Mouse (Mus musculus) MEL (cell line): ENCODE data around the gene Trim65.

Experiments used
- CTCF ChIP-seq, 3 experiments: IDR thresholded peaks in 2 of 3; conservative IDR thresholded peaks in 1 of 3; 2 replicates each; pipeline ENCODE4 v1.5.1; 2011 to 2012; ENCODE audit warnings: low read length in 3 of 3, low read depth in 2 of 3, mild to moderate bottlenecking in 2 of 3, improper control_type of control experiment in 1 of 3, inconsistent platforms in 1 of 3, mixed read lengths in 1 of 3, moderate library complexity in 1 of 3; ENCODE audit not compliant: control insufficient read depth in 1 of 3, insufficient read depth in 1 of 3, poor library complexity in 1 of 3, severe bottlenecking in 1 of 3
- EP300 ChIP-seq, 2 experiments: IDR thresholded peaks; 2 replicates each; pipeline ENCODE4 v1.6.1; 2011; ENCODE audit warnings: improper control_type of control experiment in 2 of 2, low read length in 2 of 2, low read depth in 1 of 2, mild to moderate bottlenecking in 1 of 2
- GABPA ChIP-seq: IDR thresholded peaks from 2 replicates; pipeline ENCODE4 v1.6.1; 2012; ENCODE audit warnings: low read depth, mild to moderate bottlenecking, inconsistent platforms, low read length, improper control_type of control experiment, moderate library complexity
- GATA1 ChIP-seq: IDR thresholded peaks from 2 replicates; pipeline ENCODE4 v1.6.1; 2011; ENCODE audit warnings: low read depth, low read length, improper control_type of control experiment
- HCFC1 ChIP-seq: IDR thresholded peaks from 2 replicates; pipeline ENCODE4 v1.6.1; 2012; ENCODE audit warnings: low read depth, mild to moderate bottlenecking, inconsistent platforms, low read length, improper control_type of control experiment, moderate library complexity
- MAFK ChIP-seq: IDR thresholded peaks from 2 replicates; pipeline ENCODE4 v1.6.1; 2011; ENCODE audit warnings: low read depth, mild to moderate bottlenecking, low read length, improper control_type of control experiment, borderline replicate concordance
- NRF1 ChIP-seq: IDR thresholded peaks from 2 replicates; pipeline ENCODE4 v1.6.1; 2014; ENCODE audit warnings: low read depth, mild to moderate bottlenecking, inconsistent platforms, low read length, improper control_type of control experiment, moderate library complexity; ENCODE audit not compliant: poor library complexity, insufficient read depth, severe bottlenecking
- POLR2A ChIP-seq, 2 experiments: IDR thresholded peaks; 2 replicates each; pipeline ENCODE4 v1.6.1; 2011 to 2012; ENCODE audit warnings: low read length in 2 of 2, mild to moderate bottlenecking in 2 of 2, control low read depth in 1 of 2, improper control_type of control experiment in 1 of 2, low read depth in 1 of 2, moderate library complexity in 1 of 2; ENCODE audit not compliant: control insufficient read depth in 1 of 2, insufficient read depth in 1 of 2, poor library complexity in 1 of 2
- POLR2AphosphoS2 ChIP-seq: IDR thresholded peaks from 2 replicates; pipeline ENCODE4 v1.6.1; 2011; ENCODE audit warnings: low read length, improper control_type of control experiment
- RCOR1 ChIP-seq: IDR thresholded peaks from 2 replicates; pipeline ENCODE4 v1.6.1; 2012; ENCODE audit warnings: low read depth, mild to moderate bottlenecking, inconsistent platforms, low read length, improper control_type of control experiment
- TCF12 ChIP-seq: IDR thresholded peaks from 2 replicates; pipeline ENCODE4 v1.6.1; 2014; ENCODE audit warnings: low read depth, mild to moderate bottlenecking, inconsistent platforms, low read length, improper control_type of control experiment, moderate library complexity

GRCm38 (mm10) chr11:116130488-116131205, at the start of gene Trim65:
- TF ChIP-seq CTCF (IDR thresholded peaks at IDR 0.05 in 2 of 3, conservative IDR thresholded peaks at IDR 0.05 in 1 of 3; ENCODE audit: control insufficient read depth in 1 of 3, insufficient read depth in 1 of 3, low read depth in 2 of 3, low read length in 3 of 3, poor library complexity in 1 of 3, severe bottlenecking in 1 of 3) (peak in 2 of 3 experiments; percentile 81 to 89; a peak in 5 of 6 replicates), HCFC1 (peak; percentile 55), POLR2AphosphoS2 (peak; percentile 93), MAFK (no peak), GABPA (no peak), GATA1 (no peak), POLR2A (IDR thresholded peaks at IDR 0.05; ENCODE audit: control insufficient read depth in 1 of 2, insufficient read depth in 1 of 2, low read depth in 1 of 2, low read length in 2 of 2, poor library complexity in 1 of 2) (peak; percentile 57 to 83; a peak in 3 of 4 replicates), TCF12 (peak; percentile 61), EP300 (IDR thresholded peaks at IDR 0.05; ENCODE audit: low read depth in 1 of 2, low read length in 2 of 2) (peak in 1 of 2 experiments; percentile 23; a peak in 1 of 4 replicates), RCOR1 (no peak), NRF1 (peak; percentile 49; the same call in 1 of the 2 replicates)
